Mouse (Mus musculus): ENCODE measurements around the gene Pex7. TPM values are rescaled to one million over a fixed set of nuclear protein-coding genes. Genes with fewer than 3 reads are reported as not detected.
A peak's percentile ranks its signal among the peaks of the same experiment; 100 is the strongest.

The Pex7 gene
- total RNA-seq, 2 experiments from 2014 or later: 21.9 to 25.6 TPM

- intact Hi-C loops (cut with DNase I): no loop called here
- TF ChIP-seq CTCF (IDR thresholded peaks at IDR 0.05): no peak
- DNase-seq (ENCODE audit: extremely low spot score in 1 of 2, low spot score in 2 of 2): no peak
- H3K27ac ChIP-seq: no peak overlapping the region
- H3K4me3 ChIP-seq: no peak overlapping the region
Measured at GRCm38 (mm10) chr10:19835887-19836710, 71.4 kb downstream of the Pex7 start.

GRCm38 (mm10) chr10:19834222-19834621, 73.3 kb downstream of the Pex7 start:
- H3K27ac ChIP-seq: no peak overlapping the region
- no peak overlapping the region for H3K4me3 ChIP-seq
- intact Hi-C loops (cut with DNase I): no loop called here
- TF ChIP-seq CTCF (IDR thresholded peaks at IDR 0.05): no peak
- no peak for DNase-seq (ENCODE audit: extremely low spot score in 1 of 2, low spot score in 2 of 2)

GRCm38 (mm10) chr10:19831072-19831849, 76.2 kb downstream of the Pex7 start:
- intact Hi-C loops (cut with DNase I): no loop called here

GRCm38 (mm10) chr10:19820986-19821385, 86.5 kb downstream of the Pex7 start:
- DNase-seq (ENCODE audit: extremely low spot score in 1 of 2, low spot score in 2 of 2): no peak
- Histone ChIP-seq H3K27ac (no peak overlapping the region), H3K4me3 (no peak overlapping the region)
- intact Hi-C loops (cut with DNase I): no loop called here
- no peak for TF ChIP-seq CTCF (IDR thresholded peaks at IDR 0.05)

More at GRCm38 (mm10) chr10:19831072-19831849, 76.2 kb downstream of the Pex7 start:
- no peak overlapping the region for H3K27ac ChIP-seq
- no peak for TF ChIP-seq CTCF (IDR thresholded peaks at IDR 0.05)
- no peak for DNase-seq (ENCODE audit: extremely low spot score in 1 of 2, low spot score in 2 of 2)
- no peak overlapping the region for H3K4me3 ChIP-seq

- Histone ChIP-seq H3K27ac (no peak overlapping the region), H3K4me3 (no peak overlapping the region)
- intact Hi-C loops (cut with DNase I): no loop called here
- no peak for DNase-seq (ENCODE audit: extremely low spot score in 1 of 2, low spot score in 2 of 2)
- no peak for TF ChIP-seq CTCF (IDR thresholded peaks at IDR 0.05)
Measured at GRCm38 (mm10) chr10:19818723-19819355, 88.7 kb downstream of the Pex7 start.

GRCm38 (mm10) chr10:19815371-19815770, 92.1 kb downstream of the Pex7 start:
- Histone ChIP-seq H3K27ac (no peak overlapping the region), H3K4me3 (no peak overlapping the region)
- DNase-seq (ENCODE audit: extremely low spot score in 1 of 2, low spot score in 2 of 2): no peak
- no peak for TF ChIP-seq CTCF (IDR thresholded peaks at IDR 0.05)
- intact Hi-C loops (cut with DNase I): no loop called here

GRCm38 (mm10) chr10:19811436-19812172, 95.9 kb downstream of the Pex7 start:
- Histone ChIP-seq H3K4me3 (no peak overlapping the region), H3K27ac (no peak overlapping the region)
- peak; percentile 72 for TF ChIP-seq CTCF (IDR thresholded peaks at IDR 0.05)
- peak; percentile 29 for DNase-seq (ENCODE audit: extremely low spot score in 1 of 2, low spot score in 2 of 2)
- intact Hi-C loops (cut with DNase I): loop anchor here (1.0 to 5.0 kb wide), 2 partner anchors 99 to 574 kb away; partner anchors contain the start of gene Il20ra

GRCm38 (mm10) chr10:19804763-19805162, 102.7 kb downstream of the Pex7 start:
- intact Hi-C loops (cut with DNase I): no loop called here
- no peak for DNase-seq (ENCODE audit: extremely low spot score in 1 of 2, low spot score in 2 of 2)
- TF ChIP-seq CTCF (IDR thresholded peaks at IDR 0.05): no peak
- Histone ChIP-seq H3K27ac (no peak overlapping the region), H3K4me3 (no peak overlapping the region)

Other genes with a start within 250 kb of the Pex7 start
- under 1 TPM; 0.27 to 0.49 TPM for gene Il20ra, start 195.1 kb downstream of the Pex7 start, total RNA-seq (2021)
- 1 to 10 TPM in 1 of 2 experiments, under 1 TPM in 1; 0.93 to 3.1 TPM for gene Slc35d3, start 56.2 kb downstream of the Pex7 start, total RNA-seq (2021)
- gene Map3k5, start 26.8 kb upstream of the Pex7 start, total RNA-seq (2021): 10 to 100 TPM; 48.4 to 52.7 TPM
- gene Map7, start 240.8 kb upstream of the Pex7 start, total RNA-seq (2021): 100 to 1,000 TPM; 102 to 118 TPM

All from left cerebral cortex, adult 2 months (tissue).